Mouse (Mus musculus): ENCODE data around the gene Fcf1. TPM values are rescaled to one million over a fixed set of nuclear protein-coding genes. Genes with fewer than 3 reads are reported as not detected.

The Fcf1 gene
- polyA plus RNA-seq, 1 experiment, result 68.1 TPM

- H3K36me3 ChIP-seq (ENCODE audit: control insufficient read depth, insufficient read depth, low read length), result no peaks in the 10 kb centered on the region
- no peaks in the 10 kb centered on the region for H3K27me3 ChIP-seq (ENCODE audit: control insufficient read depth, insufficient read depth, low read length)
- H3K4me1 ChIP-seq (ENCODE audit: control insufficient read depth, insufficient read depth, low read length), result 0 out of 2 replicates have a peak, but pooled peaks cover 2% of the 10 kb centered on the region
- H3K4me3 ChIP-seq (ENCODE audit: control insufficient read depth, low read depth, low read length), result no peak overlapping the region
- 0 out of 2 replicates have a peak overlapping the region, but pooled peaks have one; percentile 17 for H3K27ac ChIP-seq (ENCODE audit: control insufficient read depth, insufficient read depth, low read depth, low read length)
- TF ChIP-seq CTCF (IDR thresholded peaks at IDR 0.05; ENCODE audit: control insufficient read depth, insufficient read depth, insufficient replicate concordance, low read depth, low read length) (no peak), POLR2A (IDR thresholded peaks at IDR 0.05; ENCODE audit: control insufficient read depth, low read depth, low read length) (no peak)
Observed at GRCm38 (mm10) chr12:84948584-84949285, 22.0 kb upstream of the Fcf1 start.

DNA sequence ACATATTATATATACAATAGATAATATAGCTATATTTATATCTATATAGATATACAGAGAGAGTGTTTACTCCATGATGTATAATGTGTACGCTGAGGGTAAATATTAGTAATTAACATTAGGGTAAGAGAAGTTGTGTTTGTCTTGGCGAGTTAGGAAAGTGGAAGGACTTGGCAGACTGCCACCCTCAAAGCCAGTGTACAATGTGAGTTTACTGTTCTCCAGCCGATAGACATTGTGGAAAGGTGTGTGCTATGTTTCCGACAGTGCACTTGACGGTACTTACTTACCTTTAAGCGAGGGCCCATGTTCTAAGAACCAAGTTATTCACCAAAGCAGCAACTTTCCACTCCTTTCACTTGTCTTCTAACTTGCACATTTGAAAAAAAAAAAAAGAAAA is 19.9 kb upstream of the Fcf1 start:
- Histone ChIP-seq H3K4me3 (ENCODE audit: control insufficient read depth, low read depth, low read length) (no peak overlapping the region), H3K27me3 (ENCODE audit: control insufficient read depth, insufficient read depth, low read length) (no peaks in the 10 kb centered on the region), H3K36me3 (ENCODE audit: control insufficient read depth, insufficient read depth, low read length) (no peaks in the 10 kb centered on the region), H3K4me1 (ENCODE audit: control insufficient read depth, insufficient read depth, low read length) (0 out of 2 replicates have a peak, but pooled peaks cover 2% of the 10 kb centered on the region), H3K27ac (ENCODE audit: control insufficient read depth, insufficient read depth, low read depth, low read length) (no peak overlapping the region)
- no peak for TF ChIP-seq POLR2A (IDR thresholded peaks at IDR 0.05; ENCODE audit: control insufficient read depth, low read depth, low read length)
- TF ChIP-seq CTCF (IDR thresholded peaks at IDR 0.05; ENCODE audit: control insufficient read depth, insufficient read depth, insufficient replicate concordance, low read depth, low read length), result no peak

DNA sequence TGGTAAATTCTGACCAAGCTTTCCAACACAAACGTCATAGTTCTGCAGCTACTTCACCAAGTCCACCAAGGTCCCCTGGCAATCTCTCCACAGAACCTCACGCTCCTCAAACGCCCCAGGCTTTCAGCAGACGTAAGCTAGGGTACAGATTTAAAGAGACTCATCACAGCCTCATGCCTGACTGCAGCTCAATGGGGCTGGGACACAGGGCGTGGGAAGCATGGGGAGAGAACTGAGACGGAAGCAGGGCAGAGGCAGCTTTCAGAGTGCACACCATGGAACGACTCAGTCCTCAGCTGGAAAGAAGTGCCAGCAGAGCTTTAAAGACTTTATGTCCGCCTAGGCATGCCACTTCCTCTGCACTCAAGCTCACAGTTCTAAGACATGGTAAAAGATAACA is 19.2 kb upstream of the Fcf1 start:
- no peaks in the 10 kb centered on the region for H3K27me3 ChIP-seq (ENCODE audit: control insufficient read depth, insufficient read depth, low read length)
- H3K4me3 ChIP-seq (ENCODE audit: control insufficient read depth, low read depth, low read length), result no peak overlapping the region
- H3K4me1 ChIP-seq (ENCODE audit: control insufficient read depth, insufficient read depth, low read length), result 0 out of 2 replicates have a peak, but pooled peaks cover 2% of the 10 kb centered on the region
- no peak for TF ChIP-seq CTCF (IDR thresholded peaks at IDR 0.05; ENCODE audit: control insufficient read depth, insufficient read depth, insufficient replicate concordance, low read depth, low read length)
- TF ChIP-seq POLR2A (IDR thresholded peaks at IDR 0.05; ENCODE audit: control insufficient read depth, low read depth, low read length), result no peak
- no peak overlapping the region for H3K27ac ChIP-seq (ENCODE audit: control insufficient read depth, insufficient read depth, low read depth, low read length)
- H3K36me3 ChIP-seq (ENCODE audit: control insufficient read depth, insufficient read depth, low read length), result no peaks in the 10 kb centered on the region

- H3K27me3 ChIP-seq (ENCODE audit: control insufficient read depth, insufficient read depth, low read length), result no peaks in the 10 kb centered on the region
- H3K27ac ChIP-seq (ENCODE audit: control insufficient read depth, insufficient read depth, low read depth, low read length), result no peak overlapping the region
- no peaks in the 10 kb centered on the region for H3K36me3 ChIP-seq (ENCODE audit: control insufficient read depth, insufficient read depth, low read length)
- no peak overlapping the region for H3K4me3 ChIP-seq (ENCODE audit: control insufficient read depth, low read depth, low read length)
- no peak for TF ChIP-seq POLR2A (IDR thresholded peaks at IDR 0.05; ENCODE audit: control insufficient read depth, low read depth, low read length)
- no peak for TF ChIP-seq CTCF (IDR thresholded peaks at IDR 0.05; ENCODE audit: control insufficient read depth, insufficient read depth, insufficient replicate concordance, low read depth, low read length)
- H3K4me1 ChIP-seq (ENCODE audit: control insufficient read depth, insufficient read depth, low read length), result 0 out of 2 replicates have a peak, but pooled peaks cover 2% of the 10 kb centered on the region
Observed at GRCm38 (mm10) chr12:84952351-84952750, 18.3 kb upstream of the Fcf1 start.

- H3K4me1 ChIP-seq (ENCODE audit: control insufficient read depth, insufficient read depth, low read length), result no peaks in the 10 kb centered on the region
- H3K4me3 ChIP-seq (ENCODE audit: control insufficient read depth, low read depth, low read length), result no peak overlapping the region
- no peak overlapping the region for H3K27ac ChIP-seq (ENCODE audit: control insufficient read depth, insufficient read depth, low read depth, low read length)
- H3K36me3 ChIP-seq (ENCODE audit: control insufficient read depth, insufficient read depth, low read length), result no peaks in the 10 kb centered on the region
- H3K27me3 ChIP-seq (ENCODE audit: control insufficient read depth, insufficient read depth, low read length), result no peaks in the 10 kb centered on the region
- TF ChIP-seq CTCF (IDR thresholded peaks at IDR 0.05; ENCODE audit: control insufficient read depth, insufficient read depth, insufficient replicate concordance, low read depth, low read length) (no peak), POLR2A (IDR thresholded peaks at IDR 0.05; ENCODE audit: control insufficient read depth, low read depth, low read length) (no peak)
Observed at GRCm38 (mm10) chr12:84956317-84956716, 14.4 kb upstream of the Fcf1 start.

DNA sequence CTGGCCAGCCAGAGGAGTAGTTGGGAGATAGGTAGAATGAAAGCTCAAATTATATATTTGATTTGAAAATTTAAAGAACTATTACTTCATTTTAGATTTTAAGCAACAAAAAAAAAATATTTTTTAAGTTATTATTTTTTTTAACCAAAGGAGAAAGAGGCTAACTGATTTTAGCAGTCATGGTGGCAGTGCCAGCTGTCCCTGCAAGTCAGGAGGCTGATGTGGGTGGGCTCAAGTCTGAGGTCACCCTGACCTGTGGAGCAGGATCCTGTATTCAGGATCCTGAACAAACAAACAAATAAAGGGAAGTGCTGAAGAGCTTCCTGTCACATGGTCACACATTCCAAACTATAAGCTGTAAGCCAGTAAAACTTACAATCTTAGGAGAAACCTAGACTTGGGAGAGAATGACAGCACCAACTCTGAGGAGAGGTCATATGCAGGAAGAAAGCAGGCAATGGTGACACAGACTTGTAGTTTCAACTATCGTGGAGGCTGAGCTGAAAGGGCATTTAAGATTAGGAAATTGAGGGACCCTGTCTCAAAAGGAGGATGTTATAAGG is 11.8 kb upstream of the Fcf1 start:
- Histone ChIP-seq H3K4me1 (ENCODE audit: control insufficient read depth, insufficient read depth, low read length) (no peaks in the 10 kb centered on the region), H3K4me3 (ENCODE audit: control insufficient read depth, low read depth, low read length) (no peak overlapping the region), H3K27ac (ENCODE audit: control insufficient read depth, insufficient read depth, low read depth, low read length) (no peak overlapping the region), H3K27me3 (ENCODE audit: control insufficient read depth, insufficient read depth, low read length) (no peaks in the 10 kb centered on the region), H3K36me3 (ENCODE audit: control insufficient read depth, insufficient read depth, low read length) (no peaks in the 10 kb centered on the region)
- TF ChIP-seq CTCF (IDR thresholded peaks at IDR 0.05; ENCODE audit: control insufficient read depth, insufficient read depth, insufficient replicate concordance, low read depth, low read length), result no peak
- TF ChIP-seq POLR2A (IDR thresholded peaks at IDR 0.05; ENCODE audit: control insufficient read depth, low read depth, low read length), result no peak

- H3K27ac ChIP-seq (ENCODE audit: control insufficient read depth, insufficient read depth, low read depth, low read length), result no peak overlapping the region
- no peak overlapping the region for H3K4me3 ChIP-seq (ENCODE audit: control insufficient read depth, low read depth, low read length)
- H3K27me3 ChIP-seq (ENCODE audit: control insufficient read depth, insufficient read depth, low read length), result no peaks in the 10 kb centered on the region
- no peaks in the 10 kb centered on the region for H3K4me1 ChIP-seq (ENCODE audit: control insufficient read depth, insufficient read depth, low read length)
- H3K36me3 ChIP-seq (ENCODE audit: control insufficient read depth, insufficient read depth, low read length), result no peaks in the 10 kb centered on the region; the same call in 1 of the 2 replicates
- TF ChIP-seq POLR2A (IDR thresholded peaks at IDR 0.05; ENCODE audit: control insufficient read depth, low read depth, low read length) (no peak), CTCF (IDR thresholded peaks at IDR 0.05; ENCODE audit: control insufficient read depth, insufficient read depth, insufficient replicate concordance, low read depth, low read length) (no peak)
Observed at GRCm38 (mm10) chr12:84962606-84963005, 8.1 kb upstream of the Fcf1 start.

All from testis, adult 2 months (tissue).